Mouse (Mus musculus) midbrain, embryonic 12.5 days (tissue): Measurements from ENCODE around the gene Plekhh2. TPM values are rescaled to one million over a fixed set of nuclear protein-coding genes. Genes with fewer than 3 reads are reported as not detected.
A peak's percentile ranks its signal among the peaks of the same experiment; 100 is the strongest.

Experiments used
- ATAC-seq: fragments of 200-750 bp; cut with Nextera tagmentation; 2 replicates; pipeline ENCODE4 v1.8.0; 2017; ENCODE audit warnings: low read depth, moderate TSS enrichment, moderate library complexity; ENCODE audit not compliant: low FRiP score
- H3K27ac ChIP-seq: fragments of 300-500 bp; sonication (generic); replicated peaks from 2 replicates; pipeline ENCODE4 v1.5.1; 2016; ENCODE audit warnings: mild to moderate bottlenecking
- H3K27me3 ChIP-seq: fragments of 300-500 bp; sonication (generic); 2 replicates; pipeline ENCODE4 v1.6.1; 2016; ENCODE audit warnings: mild to moderate bottlenecking
- H3K36me3 ChIP-seq: fragments of 300-500 bp; sonication (generic); 2 replicates; pipeline ENCODE4 v1.6.1; 2016
- H3K4me1 ChIP-seq: fragments of 300-500 bp; sonication (generic); 2 replicates; pipeline ENCODE4 v1.6.1; 2016
- H3K4me2 ChIP-seq: fragments of 300-500 bp; sonication (generic); replicated peaks from 2 replicates; pipeline ENCODE4 v1.6.1; 2016; ENCODE audit warnings: mild to moderate bottlenecking, moderate library complexity
- H3K4me3 ChIP-seq: fragments of 300-500 bp; sonication (generic); 2 replicates; pipeline ENCODE4 v1.5.1; 2016; ENCODE audit warnings: mild to moderate bottlenecking
- H3K9ac ChIP-seq: fragments of 300-500 bp; sonication (generic); replicated peaks from 2 replicates; pipeline ENCODE4 v1.6.1; 2016; ENCODE audit warnings: mild to moderate bottlenecking, moderate library complexity
- H3K9me3 ChIP-seq: fragments of 300-500 bp; sonication (generic); 2 replicates; pipeline ENCODE4 v1.6.1; 2016; ENCODE audit warnings: mild to moderate bottlenecking
- WGBS: fragments of 180-500 bp; shearing (Covaris S2); methylation state at CpG from one replicate; pipeline ENCODE4 v1.1.7; 2016; 5-methylcytosine and 5-hydroxymethylcytosine counted together
- polyA plus RNA-seq: library from polyadenylated mRNA; unstranded; fragments of >200 nt; fragmentation: Nextera tagmentation; extraction: Ambion mirVana; gene quantifications from 2 replicates; pipeline ENCODE4 v1.2.1, GENCODE M21; 2016

Plekhh2 gene
- polyA plus RNA-seq, 1 experiment from 2014 or later = 3.2 TPM

- no peak overlapping the region for H3K4me2 ChIP-seq
- H3K9ac ChIP-seq = no peak overlapping the region
- H3K4me1 ChIP-seq = no peaks in the 10 kb centered on the region
- H3K4me3 ChIP-seq = no peak overlapping the region
- ATAC-seq = no peak
- H3K36me3 ChIP-seq = no peaks in the 10 kb centered on the region
- no peaks in the 10 kb centered on the region for H3K9me3 ChIP-seq
- H3K27ac ChIP-seq = no peak overlapping the region
- 79% methylated on average over 3 of the region's 3 CpGs for WGBS
- no peaks in the 10 kb centered on the region; the same call in 1 of the 2 replicates for H3K27me3 ChIP-seq
Observed at GRCm38 (mm10) chr17:84620076-84620475, 108.4 kb downstream of the Plekhh2 start.

DNA sequence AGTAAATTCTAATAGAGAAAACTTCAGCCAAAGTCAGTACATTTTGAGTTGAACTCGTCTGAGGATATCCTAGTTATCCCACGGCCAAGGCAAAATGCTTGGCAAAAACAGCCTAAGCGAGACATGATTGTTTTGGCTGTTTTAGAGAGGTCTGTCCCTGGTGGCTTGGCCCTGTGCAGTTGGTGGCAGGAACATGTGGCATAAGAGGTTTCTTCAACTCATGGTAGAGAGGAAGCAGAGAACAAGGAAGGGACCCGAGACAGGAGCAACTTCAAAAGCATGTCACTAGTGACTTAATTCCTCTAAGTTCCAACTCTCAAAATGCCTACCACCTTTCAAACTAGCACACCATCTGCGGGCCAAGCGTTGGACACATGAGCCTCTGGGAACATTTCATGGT lies 108.9 kb downstream of the Plekhh2 start:
- Histone ChIP-seq H3K36me3 (no peaks in the 10 kb centered on the region), H3K4me3 (no peak overlapping the region), H3K9ac (no peak overlapping the region), H3K4me2 (no peak overlapping the region), H3K27ac (no peak overlapping the region), H3K4me1 (no peaks in the 10 kb centered on the region), H3K9me3 (no peaks in the 10 kb centered on the region), H3K27me3 (no peaks in the 10 kb centered on the region; the same call in 1 of the 2 replicates)
- no peak for ATAC-seq
- 88% methylated on average over 6 of the region's 6 CpGs for WGBS

GRCm38 (mm10) chr17:84621209-84621608 lies 109.5 kb downstream of the Plekhh2 start:
- no peaks in the 10 kb centered on the region for H3K4me1 ChIP-seq
- H3K9ac ChIP-seq = no peak overlapping the region
- H3K4me2 ChIP-seq = no peak overlapping the region
- no peaks in the 10 kb centered on the region for H3K36me3 ChIP-seq
- H3K9me3 ChIP-seq = no peaks in the 10 kb centered on the region
- H3K27ac ChIP-seq = no peak overlapping the region
- no peaks in the 10 kb centered on the region; the same call in 1 of the 2 replicates for H3K27me3 ChIP-seq
- no peak overlapping the region for H3K4me3 ChIP-seq
- no peak for ATAC-seq
- 85% methylated on average over 6 of the region's 6 CpGs for WGBS

- Histone ChIP-seq H3K27me3 (no peaks in the 10 kb centered on the region; the same call in 1 of the 2 replicates), H3K36me3 (no peaks in the 10 kb centered on the region), H3K4me2 (no peak overlapping the region), H3K4me3 (no peak overlapping the region), H3K27ac (no peak overlapping the region), H3K4me1 (peaks cover 4% of the 10 kb centered on the region), H3K9ac (no peak overlapping the region), H3K9me3 (no peaks in the 10 kb centered on the region)
- ATAC-seq = no peak
- WGBS = 88% methylated on average over 4 of the region's 4 CpGs
Observed at GRCm38 (mm10) chr17:84622028-84622427, 110.3 kb downstream of the Plekhh2 start.

DNA sequence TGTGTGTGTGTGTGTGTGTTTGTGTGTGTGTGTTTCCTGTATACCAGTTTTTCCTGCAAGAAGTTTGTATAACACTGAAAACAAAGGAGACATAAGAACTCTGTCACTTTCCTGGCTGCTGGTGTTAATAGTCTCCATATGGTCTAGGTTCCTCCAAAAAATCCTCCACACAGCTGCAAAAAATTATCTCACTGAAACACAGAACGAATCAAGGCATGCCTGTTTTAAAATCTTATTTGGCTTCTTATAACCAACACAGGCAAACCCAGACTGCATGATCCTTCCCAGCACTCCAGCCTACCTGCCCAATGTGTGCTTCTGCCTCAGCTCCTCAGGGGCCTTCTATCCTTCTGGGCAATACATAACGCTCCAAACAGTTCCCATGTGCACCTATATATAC lies 111.2 kb downstream of the Plekhh2 start:
- no peaks in the 10 kb centered on the region; the same call in 1 of the 2 replicates for H3K27me3 ChIP-seq
- 71% methylated on average over 2 of the region's 2 CpGs for WGBS
- H3K4me2 ChIP-seq = no peak overlapping the region

DNA sequence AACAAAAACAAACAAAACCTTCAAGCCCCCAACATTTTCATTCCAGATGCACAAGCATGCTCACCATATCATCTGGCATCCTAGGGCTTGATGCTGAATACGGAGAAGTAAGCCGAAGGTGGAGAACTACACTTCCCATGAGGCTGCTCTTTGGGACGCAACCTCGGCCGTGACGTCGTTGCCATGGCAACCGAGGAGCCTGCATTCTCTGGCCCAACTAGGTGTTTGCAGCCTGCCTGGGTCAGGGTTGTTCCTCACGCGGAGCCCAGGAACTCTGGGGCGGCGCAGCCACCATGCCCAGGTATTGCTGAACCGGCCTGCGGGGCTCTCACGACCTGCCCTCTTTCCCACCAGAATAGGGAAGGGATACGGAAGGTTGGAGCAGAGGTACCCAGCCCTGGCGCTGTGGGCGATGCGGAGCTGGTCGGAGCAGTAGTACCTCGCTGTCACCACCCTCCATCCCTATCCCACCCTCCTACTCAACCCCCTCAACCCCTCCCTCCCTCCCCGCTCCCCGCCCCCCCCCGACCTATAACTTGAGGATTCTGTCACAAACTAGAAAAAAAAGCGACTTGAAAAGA lies 114.7 kb downstream of the Plekhh2 start, which contains the start of gene Dync2li1:
Gene Dync2li1 (plus strand): TSS at position 221 of the 581 bp plus-strand sequence.
- Histone ChIP-seq H3K27me3 (no peaks in the 10 kb centered on the region; the same call in 1 of the 2 replicates), H3K4me3 (peak within 1 kb of the TSS; percentile 65), H3K9ac (peak within 1 kb of the TSS; percentile 73), H3K36me3 (no peaks in the 10 kb centered on the region), H3K27ac (no peak within 1 kb of the TSS), H3K4me1 (peaks cover 7% of the 10 kb centered on the region), H3K9me3 (no peaks in the 10 kb centered on the region), H3K4me2 (peak within 1 kb of the TSS; percentile 68)
- peak; percentile 97 for ATAC-seq
- WGBS = under 1% methylated on average over 23 of the region's 25 CpGs

More for the DNA sequence above, 111.2 kb downstream of the Plekhh2 start:
- Histone ChIP-seq H3K9ac (no peak overlapping the region), H3K4me3 (no peak overlapping the region), H3K36me3 (no peaks in the 10 kb centered on the region), H3K27ac (no peak overlapping the region), H3K4me1 (peaks cover 7% of the 10 kb centered on the region), H3K9me3 (no peaks in the 10 kb centered on the region)
- no peak for ATAC-seq

GRCm38 (mm10) chr17:84626857-84627305 lies 115.2 kb downstream of the Plekhh2 start:
- Histone ChIP-seq H3K9me3 (no peaks in the 10 kb centered on the region), H3K4me3 (peak overlapping the region; percentile 65), H3K27me3 (no peaks in the 10 kb centered on the region; the same call in 1 of the 2 replicates), H3K4me1 (peaks cover 7% of the 10 kb centered on the region), H3K9ac (peak overlapping the region; percentile 73), H3K27ac (no peak overlapping the region), H3K4me2 (peak overlapping the region; percentile 68), H3K36me3 (no peaks in the 10 kb centered on the region)
- ATAC-seq = peak; percentile 69
- WGBS = 32% methylated on average over 9 of the region's 9 CpGs

DNA sequence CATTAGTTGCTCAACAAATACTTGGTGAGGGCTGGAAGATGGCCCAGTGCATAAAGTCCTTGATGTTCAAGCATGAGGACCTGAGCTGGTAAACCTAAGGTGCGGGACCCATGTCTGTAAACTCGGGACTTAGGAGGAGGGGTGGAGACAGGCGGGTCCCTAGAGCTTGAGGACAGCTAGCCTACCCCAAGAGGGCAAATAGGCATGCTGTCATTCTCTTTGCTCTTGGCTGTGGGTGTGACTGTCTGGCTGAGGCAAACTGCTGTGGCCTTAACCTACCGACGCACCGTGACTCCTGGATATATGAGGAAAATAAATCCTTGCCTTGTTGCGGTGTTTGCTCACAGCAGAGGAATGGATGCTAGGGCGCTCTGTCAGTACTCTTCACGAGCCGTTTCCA lies 116.0 kb downstream of the Plekhh2 start:
- no peak overlapping the region for H3K27ac ChIP-seq
- H3K27me3 ChIP-seq = no peaks in the 10 kb centered on the region; the same call in 1 of the 2 replicates

GRCm38 (mm10) chr17:84628611-84629010 lies 116.9 kb downstream of the Plekhh2 start:
- H3K4me1 ChIP-seq = peaks cover 7% of the 10 kb centered on the region
- ATAC-seq = no peak
- H3K27me3 ChIP-seq = no peaks in the 10 kb centered on the region; the same call in 1 of the 2 replicates
- H3K9ac ChIP-seq = no peak overlapping the region
- no peaks in the 10 kb centered on the region for H3K36me3 ChIP-seq
- WGBS = 85% methylated on average over 9 of the region's 9 CpGs
- H3K4me2 ChIP-seq = no peak overlapping the region
- H3K9me3 ChIP-seq = no peaks in the 10 kb centered on the region
- H3K4me3 ChIP-seq = no peak overlapping the region
- no peak overlapping the region for H3K27ac ChIP-seq

More for the DNA sequence above, 116.0 kb downstream of the Plekhh2 start:
- H3K4me3 ChIP-seq = no peak overlapping the region
- no peak overlapping the region for H3K4me2 ChIP-seq
- H3K4me1 ChIP-seq = peaks cover 7% of the 10 kb centered on the region
- no peak for ATAC-seq
- WGBS = 91% methylated on average over 10 of the region's 10 CpGs
- H3K9me3 ChIP-seq = no peaks in the 10 kb centered on the region
- no peak overlapping the region for H3K9ac ChIP-seq
- H3K36me3 ChIP-seq = no peaks in the 10 kb centered on the region

- ATAC-seq = no peak
- Histone ChIP-seq H3K4me1 (peaks cover 5% of the 10 kb centered on the region), H3K36me3 (no peaks in the 10 kb centered on the region), H3K4me3 (no peak overlapping the region), H3K9me3 (no peaks in the 10 kb centered on the region), H3K9ac (no peak overlapping the region), H3K27ac (no peak overlapping the region), H3K4me2 (no peak overlapping the region), H3K27me3 (no peaks in the 10 kb centered on the region)
- 93% methylated on average over 6 of the region's 6 CpGs for WGBS
Observed at GRCm38 (mm10) chr17:84631836-84632235, 120.1 kb downstream of the Plekhh2 start.

DNA sequence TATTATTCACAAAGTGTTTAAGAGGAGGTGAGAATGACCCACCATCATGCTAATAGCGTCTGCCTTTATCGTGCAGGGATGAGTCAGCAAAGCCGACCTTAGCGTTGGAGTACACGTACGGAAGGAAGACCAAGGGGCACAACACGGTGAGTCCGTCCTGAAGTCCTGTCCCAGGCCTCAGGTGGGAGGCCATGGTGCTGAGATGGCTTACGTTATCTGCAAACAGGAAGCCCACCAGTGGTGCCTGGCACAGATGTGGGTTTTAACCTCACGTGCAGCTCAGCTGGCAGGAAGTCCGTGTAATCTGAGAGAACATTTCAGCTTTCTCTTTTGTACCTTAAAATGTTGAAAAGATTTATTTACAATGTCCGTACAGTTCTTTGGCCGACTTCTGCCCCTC lies 121.7 kb downstream of the Plekhh2 start:
- 88% methylated on average over 13 of the region's 13 CpGs for WGBS

GRCm38 (mm10) chr17:84636328-84636727 lies 124.6 kb downstream of the Plekhh2 start:
- no peaks in the 10 kb centered on the region for H3K27me3 ChIP-seq
- no peak overlapping the region for H3K27ac ChIP-seq
- H3K9me3 ChIP-seq = no peaks in the 10 kb centered on the region
- H3K4me1 ChIP-seq = no peaks in the 10 kb centered on the region; the same call in 1 of the 2 replicates
- no peak for ATAC-seq
- no peaks in the 10 kb centered on the region for H3K36me3 ChIP-seq
- no peak overlapping the region for H3K9ac ChIP-seq
- no peak overlapping the region for H3K4me3 ChIP-seq
- WGBS = 56% methylated on average over 8 of the region's 8 CpGs
- no peak overlapping the region for H3K4me2 ChIP-seq

More for the DNA sequence above, 121.7 kb downstream of the Plekhh2 start:
- H3K4me1 ChIP-seq = no peaks in the 10 kb centered on the region
- H3K36me3 ChIP-seq = no peaks in the 10 kb centered on the region
- H3K9me3 ChIP-seq = no peaks in the 10 kb centered on the region
- no peak overlapping the region for H3K4me2 ChIP-seq
- H3K9ac ChIP-seq = no peak overlapping the region
- no peak overlapping the region for H3K27ac ChIP-seq
- no peak for ATAC-seq
- no peaks in the 10 kb centered on the region for H3K27me3 ChIP-seq
- H3K4me3 ChIP-seq = no peak overlapping the region
